Mouse (Mus musculus) cerebellum, adult (tissue): ENCODE measurements around the gene Tarbp2.
A peak's percentile ranks its signal among the peaks of the same experiment; 100 is the strongest.

ENCODE experiments used
- ATAC-seq: cut with Nextera tagmentation; 2 replicates; pipeline ENCODE4 v1.9.2; 2017; ENCODE audit warnings: mild to moderate bottlenecking, moderate library complexity, mixed read lengths; ENCODE audit not compliant: insufficient number of reproducible peaks, low FRiP score, low TSS enrichment

The Tarbp2 gene

DNA sequence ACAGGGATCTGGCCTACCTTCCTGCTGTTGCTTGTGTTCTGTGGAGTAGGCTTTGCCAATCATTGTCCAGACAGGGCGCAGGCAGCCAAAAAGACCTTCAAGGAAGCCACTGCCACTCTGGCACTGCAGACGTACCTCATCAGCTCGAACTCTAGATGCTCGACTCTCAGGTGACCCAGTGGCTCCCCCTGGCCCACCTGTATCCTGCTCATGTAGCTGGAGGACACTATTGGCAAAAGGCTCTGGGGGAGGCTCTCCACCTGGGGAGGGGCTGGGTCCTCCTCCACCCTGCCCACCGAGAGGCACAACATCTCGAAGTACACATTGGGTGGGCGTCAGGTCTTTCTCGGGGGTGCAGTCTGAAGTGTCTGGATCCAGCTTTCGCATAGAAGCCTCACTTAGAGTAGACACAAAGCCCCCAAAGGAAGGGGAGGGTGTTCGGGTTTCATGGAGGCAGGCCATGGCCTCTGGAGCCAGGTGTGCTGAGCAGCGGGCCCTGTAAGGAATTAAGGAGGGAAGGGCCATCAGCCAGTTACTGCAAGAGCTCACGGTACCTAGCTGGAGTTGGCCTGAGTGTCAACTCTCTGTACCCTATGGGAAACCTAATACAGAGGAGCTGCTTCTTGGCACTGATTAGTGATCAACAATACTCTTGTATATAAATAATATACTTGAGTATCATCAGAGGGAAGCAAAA, 12.8 kb upstream of the Tarbp2 start:
- ATAC-seq: no peak

DNA sequence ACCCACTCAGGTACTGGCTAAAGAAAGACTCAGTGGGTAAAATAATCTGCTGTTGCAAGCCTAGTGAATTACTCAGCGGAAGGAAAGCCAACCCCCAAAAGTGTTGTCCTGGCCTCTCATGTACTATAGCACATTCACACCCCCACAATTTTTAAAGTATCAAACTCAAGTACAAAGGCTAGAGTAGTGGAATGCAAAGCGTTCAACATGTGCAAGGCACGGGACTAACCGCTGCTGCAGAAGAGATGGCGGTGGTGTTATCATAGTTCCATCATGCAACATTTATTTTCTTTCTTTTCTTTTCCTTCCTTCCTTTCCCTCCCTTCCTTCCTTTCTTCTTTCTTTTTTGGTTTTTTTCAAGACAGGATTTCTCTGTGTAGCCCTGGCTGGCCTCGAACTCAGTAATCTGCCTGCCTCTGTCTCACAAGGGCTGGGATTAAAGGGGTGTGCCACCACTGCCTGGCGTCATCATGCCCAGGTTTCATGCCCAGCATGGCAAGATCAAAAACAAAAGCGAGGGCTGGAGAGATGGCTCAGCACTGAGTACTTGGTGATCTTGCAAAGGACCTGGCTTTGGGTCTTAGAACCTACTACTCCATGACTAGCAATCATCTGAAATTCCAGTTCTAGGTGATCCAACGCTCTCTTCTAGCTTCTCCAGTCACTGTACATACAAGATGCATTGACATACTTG, 12.1 kb upstream of the Tarbp2 start:
- ATAC-seq: no peak

- no peak for ATAC-seq
These were observed 11.5 kb upstream of the Tarbp2 start for GRCm38 (mm10) chr15:102506464-102506830.

GRCm38 (mm10) chr15:102506864-102507263, 11.1 kb upstream of the Tarbp2 start:
- no peak for ATAC-seq

GRCm38 (mm10) chr15:102507561-102507960, 10.4 kb upstream of the Tarbp2 start:
- ATAC-seq: no peak

GRCm38 (mm10) chr15:102508336-102508735, 9.7 kb upstream of the Tarbp2 start:
- no peak for ATAC-seq

DNA sequence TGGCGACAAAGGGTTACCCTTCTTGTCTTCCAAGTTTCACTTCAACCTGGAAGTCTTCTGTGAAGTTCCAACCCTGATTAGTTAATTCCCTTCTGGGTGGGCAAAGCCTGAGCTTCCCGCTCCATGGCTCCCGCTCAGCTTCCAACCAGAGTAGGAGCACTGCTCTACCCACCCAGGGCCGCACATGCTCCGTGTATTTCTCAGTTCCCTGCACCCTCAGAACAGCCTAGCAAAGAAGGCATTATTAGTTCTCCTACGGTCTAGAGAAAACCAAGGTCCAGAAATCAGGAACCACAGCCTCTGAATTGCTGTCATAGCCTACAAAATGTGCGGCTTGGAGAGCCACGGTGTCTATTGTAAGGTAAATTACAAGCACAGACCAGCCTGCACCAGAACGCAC, 7.9 kb upstream of the Tarbp2 start:
- ATAC-seq: 0 out of 2 replicates have a peak, but pooled peaks have one; percentile 11

DNA sequence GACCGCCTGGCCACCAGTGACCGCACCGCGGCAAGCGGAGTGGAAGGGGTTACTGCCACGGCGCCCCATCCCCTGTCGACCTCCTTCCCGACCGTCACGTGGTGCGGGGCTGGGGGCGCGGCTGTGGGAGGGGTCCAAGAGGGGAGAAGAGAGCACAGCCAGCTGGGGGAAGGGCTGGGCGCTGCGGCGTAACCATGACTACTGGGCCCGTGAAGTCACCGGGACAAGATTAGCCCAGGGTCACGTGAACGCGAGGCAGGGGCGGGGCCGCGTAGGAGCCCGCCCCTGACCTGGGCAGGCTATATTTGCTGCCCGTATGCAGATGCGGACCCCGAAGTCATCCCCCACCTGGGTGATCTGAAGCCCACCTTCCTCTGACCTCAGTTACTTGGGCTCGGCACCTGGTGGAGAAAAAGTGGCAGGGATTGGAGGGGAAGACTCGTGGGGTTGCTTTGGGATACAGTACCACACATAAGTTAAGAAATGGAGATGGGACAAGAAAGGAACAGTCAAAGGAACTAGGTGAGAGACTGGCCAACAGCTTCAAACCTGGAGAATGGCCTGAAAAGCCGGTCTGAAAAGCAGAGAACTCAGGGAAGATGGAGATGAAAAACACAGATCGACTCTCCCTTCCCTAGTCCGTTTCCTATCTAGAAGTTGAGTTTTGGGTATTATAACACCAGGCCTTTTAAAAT, 7.3 kb upstream of the Tarbp2 start:
- peak; percentile 72 for ATAC-seq

GRCm38 (mm10) chr15:102511285-102511833, 6.6 kb upstream of the Tarbp2 start:
- ATAC-seq: no peak

DNA sequence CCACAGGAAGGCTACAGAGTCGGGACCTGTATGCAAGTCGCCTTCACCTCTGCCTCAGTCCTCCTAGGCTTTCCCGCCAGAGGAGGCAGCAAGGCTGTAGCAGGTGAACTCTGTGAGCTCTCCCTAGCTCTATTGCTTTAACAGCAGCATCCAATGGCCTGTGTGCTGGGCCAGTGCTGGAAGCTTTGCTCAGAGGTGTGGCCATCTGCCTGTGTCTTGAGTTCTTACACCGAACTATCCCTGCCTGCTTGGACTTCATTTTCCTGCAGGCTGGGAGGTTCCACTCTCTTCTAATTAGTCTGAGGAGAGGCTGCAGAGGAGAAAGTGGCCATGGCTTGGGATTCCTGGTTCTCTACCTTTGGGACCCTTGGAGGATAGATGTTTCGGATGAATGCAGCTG, 6.0 kb upstream of the Tarbp2 start:
- ATAC-seq: no peak

DNA sequence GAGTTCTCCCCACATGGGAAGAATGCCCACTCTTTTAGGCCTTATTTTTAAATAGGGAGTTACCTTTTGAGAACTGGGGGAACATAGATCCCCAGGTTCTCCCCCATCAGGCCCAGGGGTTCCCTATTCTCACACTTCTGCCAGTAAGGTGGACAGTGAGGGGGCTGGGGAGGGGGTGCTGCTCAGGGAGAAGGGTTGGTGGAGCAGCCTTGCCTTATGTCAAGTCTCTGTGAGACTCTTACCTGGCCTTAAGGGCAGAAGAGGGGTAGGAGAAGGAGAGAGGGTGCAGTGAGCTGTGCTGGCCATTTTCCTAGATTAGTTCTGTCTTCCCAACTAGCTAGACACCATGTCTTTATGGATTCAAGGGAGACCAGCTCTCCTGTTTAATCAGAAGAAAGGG, 5.5 kb upstream of the Tarbp2 start:
- ATAC-seq: no peak

- ATAC-seq: no peak
These were observed 5.0 kb upstream of the Tarbp2 start for GRCm38 (mm10) chr15:102513004-102513403.

DNA sequence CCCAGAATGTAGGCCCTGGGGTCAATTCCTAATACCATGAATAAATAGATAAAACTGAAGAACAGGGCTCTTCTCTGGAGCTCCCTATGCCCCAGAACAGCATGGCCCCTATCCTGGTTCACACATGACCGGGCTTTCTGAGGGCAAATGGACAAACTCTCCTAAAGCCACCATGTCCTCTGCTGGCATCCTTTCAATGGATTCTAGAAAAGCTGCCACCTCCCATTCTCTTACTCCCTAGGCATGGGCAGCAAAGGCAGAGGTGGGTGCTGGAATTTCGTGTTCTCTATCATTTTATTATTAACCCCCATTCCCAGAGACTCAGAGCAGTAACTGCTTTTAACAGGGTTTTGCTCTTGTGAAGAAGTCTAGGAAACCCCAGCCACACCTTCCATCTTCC, 2.7 kb upstream of the Tarbp2 start:
- ATAC-seq: no peak

GRCm38 (mm10) chr15:102515791-102516190, 2.2 kb upstream of the Tarbp2 start:
- no peak for ATAC-seq

DNA sequence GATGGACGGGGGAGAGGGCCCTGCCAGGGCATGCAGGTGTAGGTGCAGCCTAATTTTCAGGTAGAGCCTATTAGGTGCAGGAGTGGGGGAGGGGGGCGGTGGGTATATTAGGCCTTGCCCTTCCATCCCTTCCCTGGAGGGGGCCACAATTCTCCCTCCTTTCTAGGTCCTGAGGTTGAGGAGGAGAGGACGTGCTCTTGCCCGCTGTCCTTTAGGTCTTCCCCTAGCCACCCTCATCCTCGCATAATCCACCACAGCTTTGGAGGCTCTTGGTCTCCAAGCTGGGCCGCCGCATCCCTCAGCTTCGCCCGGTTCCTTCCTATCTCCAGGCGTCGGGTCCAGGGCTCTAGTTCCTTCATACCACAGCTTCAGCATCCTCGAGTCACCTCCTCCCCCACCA, 1.7 kb upstream of the Tarbp2 start:
- ATAC-seq: no peak

DNA sequence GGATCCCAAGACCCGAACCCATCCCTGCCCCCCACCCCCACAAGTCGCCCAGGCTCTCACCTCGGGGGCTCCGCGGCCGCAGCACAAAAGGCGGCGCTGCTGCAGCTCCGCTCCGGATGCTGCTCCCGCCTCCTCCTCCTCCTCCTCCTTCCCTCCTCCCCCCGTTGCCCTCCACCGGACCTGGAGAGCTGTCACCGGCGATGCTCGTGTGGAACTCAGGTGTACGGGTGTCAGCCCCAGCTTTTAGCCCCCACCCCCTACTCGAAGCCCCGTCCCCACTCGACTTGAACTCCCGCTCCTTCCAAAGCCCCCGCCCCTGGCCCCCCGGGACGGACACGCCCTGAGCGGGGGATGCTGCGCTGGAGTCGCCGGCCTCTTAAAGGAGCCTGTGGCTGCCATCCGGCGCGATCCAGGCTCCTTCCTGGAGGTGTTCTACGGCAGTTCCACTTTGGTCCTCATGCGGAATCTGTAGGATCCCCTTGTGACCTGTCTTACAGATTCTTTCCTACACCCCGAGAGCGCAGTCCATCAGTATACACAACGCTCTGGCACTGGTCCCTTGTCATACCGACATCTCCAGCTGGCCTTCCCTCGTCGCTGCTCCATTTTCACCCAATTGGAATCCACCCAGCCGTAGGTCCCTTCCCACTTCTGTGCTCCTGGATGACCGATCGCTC, 1.1 kb upstream of the Tarbp2 start, which contains the start of gene Map3k12:
Map3k12 (minus strand) TSS at position 337 of the 677 bp plus-strand sequence.
- peak; percentile 11; the same call in 1 of the 2 replicates for ATAC-seq

GRCm38 (mm10) chr15:102517631-102517975, 389 bp upstream of the Tarbp2 start:
- ATAC-seq: no peak

DNA sequence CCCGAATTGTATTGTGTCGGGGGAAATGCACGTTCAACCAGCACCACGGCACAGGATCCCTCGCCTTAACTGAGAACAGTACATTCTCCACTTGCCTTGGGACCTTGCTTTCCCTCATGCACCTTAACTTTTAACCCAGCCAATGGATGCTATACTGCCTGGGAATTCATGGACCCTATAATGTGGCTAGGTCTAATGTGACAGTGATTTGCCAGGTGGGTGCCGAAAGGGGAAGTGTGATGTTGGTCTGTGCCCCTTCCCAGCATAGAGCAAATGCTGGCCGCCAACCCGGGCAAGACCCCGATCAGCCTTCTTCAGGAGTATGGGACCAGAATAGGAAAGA, 838 bp downstream of the Tarbp2 start:
- no peak for ATAC-seq

DNA sequence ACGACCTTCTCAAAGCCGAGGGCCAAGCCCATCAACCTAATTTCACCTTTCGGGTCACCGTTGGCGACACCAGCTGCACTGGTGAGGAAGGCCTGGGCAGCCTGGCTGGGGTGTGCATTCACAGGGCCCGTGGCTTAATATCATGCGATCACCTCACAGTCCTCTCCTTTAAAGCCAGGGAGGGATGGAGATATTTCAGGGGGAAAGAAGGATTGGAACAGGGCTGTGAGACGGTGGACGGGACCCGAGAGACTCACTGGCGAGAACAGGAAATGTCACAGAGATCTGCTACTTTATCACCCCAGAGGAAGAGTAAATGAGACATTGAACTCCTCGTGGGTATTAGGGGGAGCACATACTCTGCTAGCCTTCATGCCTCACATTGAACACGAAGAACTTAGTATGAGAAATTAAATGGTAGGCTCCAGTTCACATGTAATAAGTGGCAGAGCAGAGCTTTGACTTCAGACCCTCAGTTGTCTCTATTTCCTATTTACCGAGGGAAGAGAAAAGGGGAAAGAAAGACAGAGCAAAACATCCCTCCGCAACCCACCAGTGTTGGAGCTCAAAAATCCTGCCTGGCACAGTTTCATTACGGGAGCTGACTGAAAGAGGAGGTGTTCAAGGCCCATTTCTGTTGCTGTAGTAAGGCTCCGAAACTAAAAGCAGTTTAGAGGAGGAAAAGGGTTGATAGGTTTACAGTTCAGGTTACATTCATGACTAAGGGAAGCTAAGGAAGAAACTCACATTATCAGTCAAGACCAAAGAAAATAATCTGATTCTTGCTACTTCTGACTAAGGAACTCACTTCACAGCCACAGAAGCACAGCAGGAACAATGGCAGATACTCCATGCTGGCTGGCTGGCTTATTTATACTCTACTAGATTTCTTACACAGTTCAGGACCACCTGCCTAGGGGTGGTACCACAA, 1.5 kb downstream of the Tarbp2 start:
- no peak for ATAC-seq

DNA sequence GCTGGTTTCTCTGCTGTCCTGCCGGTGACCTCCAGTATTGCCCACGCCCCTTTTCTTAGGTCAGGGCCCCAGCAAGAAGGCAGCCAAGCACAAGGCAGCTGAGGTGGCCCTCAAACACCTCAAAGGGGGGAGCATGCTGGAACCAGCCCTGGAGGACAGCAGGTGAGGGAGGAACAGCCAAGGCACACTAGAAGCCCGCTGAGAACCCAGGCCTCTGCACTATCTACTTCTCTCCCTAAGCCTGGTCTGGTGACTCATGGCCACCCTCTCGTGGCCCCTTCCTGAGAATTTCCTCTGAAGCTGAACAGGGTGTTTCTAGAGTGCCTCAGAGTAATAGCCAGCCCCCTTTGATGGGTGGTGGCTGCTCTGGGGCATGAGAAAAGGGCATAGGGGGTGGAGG, 2.4 kb downstream of the Tarbp2 start:
- no peak for ATAC-seq
